Mouse (Mus musculus) megakaryocyte, adult 5-6 weeks (primary cell): ENCODE results near the gene Cant1. TPM values are rescaled to one million over a fixed set of nuclear protein-coding genes. Genes with fewer than 3 reads are reported as not detected.
A peak's percentile ranks its signal among the peaks of the same experiment; 100 is the strongest.

Experiments
- ATAC-seq: 2 replicates; pipeline ENCODE4 v1.8.0; 2016; ENCODE audit warnings: mild to moderate bottlenecking, inconsistent platforms; ENCODE audit not compliant: poor library complexity, severe bottlenecking
- total RNA-seq, 2 experiments: library from RNA; stranded (forward) in 1 of 2; stranded (reverse) in 1 of 2; fragments of 153-499, 151-499 nt in 1 of 2; fragments of 221-1000, 200-1000 nt in 1 of 2; gene quantifications; 2 replicates each; pipeline versions ENCODE4 v1.2.3 to v1.2.4; 2015 to 2017

Cant1 gene
- total RNA-seq, 2 experiments from 2014 or later, result 16.9 to 18.9 TPM

DNA sequence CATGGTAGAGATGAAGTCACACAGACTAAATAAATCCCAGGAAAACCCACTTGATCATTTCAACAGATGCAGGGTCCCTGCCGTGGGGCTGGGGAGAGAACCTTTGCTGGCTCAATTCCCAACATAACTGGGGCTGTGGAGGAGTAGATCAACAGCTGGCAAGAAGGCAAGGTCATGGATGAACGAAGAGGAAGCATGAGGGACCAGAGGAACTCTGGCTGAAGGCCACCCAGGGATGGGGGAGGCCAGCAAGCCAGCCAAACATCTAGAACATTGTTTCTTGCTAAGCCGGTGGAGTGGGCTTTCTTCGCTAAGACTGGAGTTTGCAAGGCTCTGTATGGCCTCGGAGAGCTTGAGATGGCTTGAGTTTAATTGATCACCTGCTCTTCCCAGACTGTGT is 43.0 kb downstream of the Cant1 start:
- ATAC-seq, result no peak

GRCm38 (mm10) chr11:118375461-118375860 is 43.4 kb downstream of the Cant1 start:
- no peak for ATAC-seq

GRCm38 (mm10) chr11:118375006-118375405 is 43.9 kb downstream of the Cant1 start:
- no peak for ATAC-seq

GRCm38 (mm10) chr11:118374506-118374905 is 44.4 kb downstream of the Cant1 start:
- ATAC-seq, result no peak

DNA sequence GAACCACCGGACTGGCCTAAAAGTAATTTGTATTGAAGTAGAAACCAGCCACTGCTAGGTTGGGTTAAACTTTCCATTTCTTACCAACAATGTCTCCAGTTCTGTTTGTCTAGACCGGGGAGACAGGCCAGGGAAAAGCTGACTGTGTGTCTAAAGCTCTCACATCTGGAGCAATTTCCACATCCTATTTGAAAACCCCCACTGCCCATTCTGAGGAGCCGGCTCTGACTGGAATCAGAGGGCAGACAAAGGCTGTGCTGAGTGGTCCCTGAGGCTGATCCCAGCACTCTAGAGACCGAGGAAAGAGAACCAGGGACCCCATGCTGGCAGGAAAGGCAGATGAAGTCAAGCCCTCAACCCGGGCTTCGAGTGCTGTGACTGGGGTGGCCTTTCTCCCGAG is 46.2 kb downstream of the Cant1 start:
- ATAC-seq, result no peak

- ATAC-seq, result no peak
Observed at GRCm38 (mm10) chr11:118371876-118372275, 47.0 kb downstream of the Cant1 start.

GRCm38 (mm10) chr11:118369657-118370056 is 49.2 kb downstream of the Cant1 start:
- ATAC-seq, result no peak

GRCm38 (mm10) chr11:118369251-118369650 is 49.6 kb downstream of the Cant1 start:
- no peak for ATAC-seq

DNA sequence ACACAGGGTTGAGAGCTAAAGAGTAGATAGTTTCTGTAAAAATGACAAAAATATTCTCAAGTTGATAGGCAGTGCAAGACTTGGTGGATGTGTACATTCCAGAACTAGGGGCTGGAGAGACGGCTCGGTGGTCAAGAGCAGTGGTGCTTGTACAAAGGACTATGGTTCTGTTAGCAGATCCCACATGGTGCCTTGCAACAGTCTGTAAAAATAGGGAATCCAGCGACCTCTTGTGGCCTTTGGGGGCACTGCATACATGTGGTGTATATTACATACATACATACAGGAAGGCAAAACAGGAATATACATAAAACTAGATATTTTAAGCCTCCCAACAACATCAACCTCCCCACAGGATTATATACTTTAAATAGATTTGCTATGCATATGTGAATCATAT is 50.6 kb downstream of the Cant1 start:
- ATAC-seq, result peak; percentile 72; the same call in 1 of the 2 replicates

- ATAC-seq, result no peak
Observed at GRCm38 (mm10) chr11:118366559-118366958, 52.3 kb downstream of the Cant1 start.

- ATAC-seq, result no peak
Observed at GRCm38 (mm10) chr11:118366108-118366507, 52.8 kb downstream of the Cant1 start.

GRCm38 (mm10) chr11:118365171-118365570 is 53.7 kb downstream of the Cant1 start:
- no peak for ATAC-seq

DNA sequence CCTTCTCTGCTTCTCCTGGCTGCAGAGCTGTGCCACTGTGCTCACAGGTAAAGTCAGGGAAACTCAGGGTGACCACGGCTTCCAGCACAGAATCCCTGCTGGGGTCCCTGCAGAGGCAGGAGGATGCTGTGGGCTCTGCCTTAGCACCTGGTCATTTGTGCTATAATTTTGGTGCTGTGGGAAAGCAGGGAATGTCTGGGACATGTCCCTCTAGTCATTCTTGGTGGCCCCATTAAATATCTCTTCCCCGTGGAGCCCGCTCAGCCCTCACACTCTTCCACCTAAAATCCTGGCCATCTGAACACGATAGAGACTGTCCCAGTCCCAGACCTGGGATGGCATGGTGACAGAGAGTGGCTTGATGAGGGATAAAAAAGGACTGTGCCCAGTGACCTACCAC is 54.9 kb downstream of the Cant1 start:
- no peak for ATAC-seq

DNA sequence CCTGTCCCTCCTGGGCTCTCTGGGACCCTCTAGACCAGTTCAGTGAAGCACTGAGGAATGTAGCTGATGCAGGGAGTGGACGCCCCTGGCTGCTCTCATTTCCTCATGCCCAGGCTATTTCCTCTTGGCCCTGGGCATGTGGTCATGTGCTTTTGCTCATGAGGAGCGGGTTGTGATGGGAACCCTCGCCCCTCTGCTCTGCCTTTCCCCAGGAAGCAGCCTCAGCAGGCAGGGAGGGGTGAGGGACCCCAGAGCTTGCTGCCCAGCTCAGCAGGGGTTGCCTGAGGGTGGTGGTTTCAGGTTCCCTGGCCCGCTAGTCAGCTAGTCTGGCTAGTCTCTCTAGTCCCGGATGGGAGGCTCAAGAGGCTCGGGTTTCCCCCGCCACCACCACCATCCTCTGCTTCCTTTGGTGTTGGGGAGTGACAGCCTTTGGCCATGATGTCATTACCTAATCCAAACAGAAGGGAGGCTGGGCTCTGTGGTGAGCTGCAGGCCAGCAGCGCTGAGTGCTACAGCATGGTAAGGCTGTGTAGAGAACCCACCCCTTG is 55.8 kb downstream of the Cant1 start:
- peak; percentile 85 for ATAC-seq

DNA sequence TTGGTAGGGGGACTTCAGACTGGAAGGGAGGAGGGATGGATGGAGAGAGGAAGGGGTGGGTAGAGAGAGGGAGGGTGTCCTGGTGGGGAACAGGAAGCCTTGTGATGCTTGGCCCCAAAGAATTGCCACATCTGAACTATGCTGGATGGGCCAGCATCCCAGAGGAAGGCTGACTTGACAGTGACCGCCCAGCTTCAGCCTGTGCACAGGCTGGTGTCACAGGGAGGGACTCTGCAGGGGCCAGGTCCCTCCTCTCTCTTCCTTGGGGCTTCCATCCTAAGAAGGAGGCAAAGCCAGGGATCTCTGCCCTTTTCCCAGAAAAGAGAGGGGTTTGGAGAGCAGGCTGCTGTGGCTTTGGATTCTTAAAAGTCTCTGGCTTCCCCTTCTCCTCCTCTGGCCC is 56.4 kb downstream of the Cant1 start:
- no peak for ATAC-seq

- ATAC-seq, result no peak
Observed at GRCm38 (mm10) chr11:118360907-118361341, 58.0 kb downstream of the Cant1 start.

- ATAC-seq, result 0 out of 2 replicates have a peak, but pooled peaks have one; percentile 20
Observed at GRCm38 (mm10) chr11:118360491-118360890, 58.4 kb downstream of the Cant1 start.

Other genes starting within 250 kb of the Cant1 start
- gene Cyth1, start 170.5 kb downstream of the Cant1 start, total RNA-seq (2015), result 15.9 and 21.9 TPM in 2 replicates
- 84.3 and 87.5 TPM in 2 replicates for gene Cyth1, start 170.5 kb downstream of the Cant1 start, total RNA-seq (2017)
- 4.4 and 8.4 TPM in 2 replicates for gene Usp36, start 128.8 kb downstream of the Cant1 start, total RNA-seq (2015)
- gene Usp36, start 128.8 kb downstream of the Cant1 start, total RNA-seq (2017), result 4.9 and 6.5 TPM in 2 replicates
- 0.38 and 0.87 TPM in 2 replicates for gene Cep295nl, start 76.6 kb downstream of the Cant1 start, total RNA-seq (2015)
- gene Cep295nl, start 76.6 kb downstream of the Cant1 start, total RNA-seq (2017), result 0.66 and 1.6 TPM in 2 replicates
- 39.0 and 39.4 TPM in 2 replicates for gene Timp2, start 63.3 kb downstream of the Cant1 start, total RNA-seq (2015)
- 26.4 and 49.5 TPM in 2 replicates for gene Timp2, start 63.3 kb downstream of the Cant1 start, total RNA-seq (2017)
- gene Lgals3bp, start 17.0 kb downstream of the Cant1 start, total RNA-seq (2015), result 63.8 and 78.5 TPM in 2 replicates
- 42.1 and 48.1 TPM in 2 replicates for gene Lgals3bp, start 17.0 kb downstream of the Cant1 start, total RNA-seq (2017)
- gene C1qtnf1, start 9.1 kb upstream of the Cant1 start, total RNA-seq (2015), result not detected in 2 replicates
- not detected in 2 replicates for gene C1qtnf1, start 9.1 kb upstream of the Cant1 start, total RNA-seq (2017)
- 1.3 TPM in 2 replicates for gene Engase, start 57.7 kb upstream of the Cant1 start, total RNA-seq (2015)
- 3.7 and 5.5 TPM in 2 replicates for gene Engase, start 57.7 kb upstream of the Cant1 start, total RNA-seq (2017)